In the genomic region with DNA sequence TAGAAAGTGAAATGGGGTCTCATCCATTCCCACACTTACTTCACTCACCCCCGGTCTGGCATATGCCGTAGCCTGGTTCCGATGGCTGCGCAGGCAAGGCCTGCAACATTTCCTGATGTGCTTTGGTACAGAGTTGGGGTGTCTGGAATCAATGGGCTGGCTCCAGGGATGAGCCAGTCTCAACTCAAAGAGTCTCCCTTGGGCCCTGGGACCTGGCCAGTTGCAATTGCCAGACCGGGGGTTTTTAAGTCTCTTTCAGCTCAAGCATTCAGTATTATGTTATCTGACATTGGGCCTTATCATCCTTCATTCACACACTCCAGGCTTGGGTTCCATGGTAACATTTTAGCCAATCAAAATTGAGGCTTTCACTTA, we compare ENCODE assay signal across 21 mouse cellular contexts. TPM values are rescaled to one million over a fixed set of nuclear protein-coding genes. Genes with fewer than 3 reads are reported as not detected.
"Had no signal": no experiment of that assay in that cellular context is flagged by ENCODE, and none has a peak within 500 bp of the region (broad histone marks: within the 10 kb centered on the region; RNA-seq: fewer than 3 reads in every experiment).

No protein-coding gene starts in this region.

- H3K4me1 ChIP-seq: limb, embryonic 15.5 days; liver, embryonic 12.5 days; lung, embryonic 15.5 days; neural tube, embryonic 12.5 days had no signal

- H3K9me3 ChIP-seq: limb, embryonic 15.5 days; lung, embryonic 15.5 days; neural tube, embryonic 12.5 days had no signal

- H3K27me3 ChIP-seq: limb, embryonic 15.5 days; liver, embryonic 12.5 days; lung, embryonic 15.5 days; neural tube, embryonic 12.5 days had no signal

- H3K36me3 ChIP-seq: limb, embryonic 15.5 days; liver, embryonic 12.5 days; lung, embryonic 15.5 days; neural tube, embryonic 12.5 days had no signal

- H3K27ac ChIP-seq: left cerebral cortex, adult 2 months; limb, embryonic 15.5 days; liver, embryonic 12.5 days; lung, embryonic 15.5 days; neural tube, embryonic 12.5 days had no signal

- H3K9ac ChIP-seq: limb, embryonic 15.5 days; liver, embryonic 12.5 days; lung, embryonic 15.5 days; neural tube, embryonic 12.5 days had no signal

- H3K4me3 ChIP-seq: left cerebral cortex, adult 2 months; limb, embryonic 15.5 days; liver, embryonic 12.5 days; lung, embryonic 15.5 days; neural tube, embryonic 12.5 days had no signal

- H3K4me2 ChIP-seq: limb, embryonic 15.5 days; liver, embryonic 12.5 days; lung, embryonic 15.5 days; neural tube, embryonic 12.5 days had no signal

- ATAC-seq: intestine, postnatal 0 days; liver, embryonic 12.5 days had no signal

- DNase-seq: kidney, adult 8-10 months; kidney, postnatal 25 days; midbrain, embryonic 14.5 days; right cerebral cortex, postnatal 14 days; thymus, adult 2 months; thymus, postnatal 25 days had no signal

RNA-seq across cellular contexts. Expression of gene Gm10220, which starts 44.6 kb away (rescaled TPM):
- total RNA-seq: layer of hippocampus, postnatal 25 days; left cerebral cortex, adult 2 months; left cerebral cortex, postnatal 14 days; monocyte, adult 5-6 weeks; neutrophil, adult 5-6 weeks had no signal
- polyA plus RNA-seq: intestine, postnatal 0 days; limb, embryonic 11.5 days; liver, embryonic 12.5 days; liver, embryonic 16.5 days; lung, embryonic 15.5 days; midbrain, embryonic 14.5 days; neural tube, embryonic 12.5 days; spleen, adult 2 months; stomach, embryonic 16.5 days; thymus, adult 2 months; urinary bladder, adult 2 months had no signal
